Mouse (Mus musculus) thymus, adult 2 months (tissue): ENCODE measurements around the gene Acsbg1. TPM values are rescaled to one million over a fixed set of nuclear protein-coding genes. Genes with fewer than 3 reads are reported as not detected.

ENCODE experiments used
- DNase-seq: peaks from one replicate; pipeline ENCODE4 v3.0.0; 2021
- H3K27ac ChIP-seq: fragments of 200-500 bp; 2 replicates; pipeline ENCODE4 v1.5.1; 2012; ENCODE audit warnings: low read length, control low read depth; ENCODE audit not compliant: control insufficient read depth, insufficient read depth
- H3K27me3 ChIP-seq: fragments of 200-500 bp; 2 replicates; pipeline ENCODE4 v1.6.1; 2012; ENCODE audit warnings: mild to moderate bottlenecking, low read length, moderate library complexity, mixed read lengths; ENCODE audit not compliant: control insufficient read depth, insufficient read depth
- H3K36me3 ChIP-seq: fragments of 200-500 bp; 2 replicates; pipeline ENCODE4 v1.6.1; 2012; ENCODE audit warnings: mild to moderate bottlenecking, low read length, moderate library complexity; ENCODE audit not compliant: control insufficient read depth, insufficient read depth
- H3K4me1 ChIP-seq: fragments of 200-500 bp; replicated peaks from 2 replicates; pipeline ENCODE4 v1.6.1; 2012; ENCODE audit warnings: low read length; ENCODE audit not compliant: control insufficient read depth, insufficient read depth
- H3K4me3 ChIP-seq: fragments of 200-500 bp; 2 replicates; pipeline ENCODE4 v1.5.1; 2012; ENCODE audit warnings: mild to moderate bottlenecking, low read length, control low read depth, moderate library complexity; ENCODE audit not compliant: control insufficient read depth, insufficient read depth
- CTCF ChIP-seq: fragments of 200-500 bp; IDR thresholded peaks from 2 replicates; pipeline ENCODE4 v1.5.1; 2012; ENCODE audit warnings: mild to moderate bottlenecking, control low read depth, low read length, moderate library complexity, borderline replicate concordance; ENCODE audit not compliant: control insufficient read depth, poor library complexity, insufficient read depth; ENCODE audit errors: extremely low read depth
- POLR2A ChIP-seq: fragments of 200-500 bp; IDR thresholded peaks from 2 replicates; pipeline ENCODE4 v1.6.1; 2012; ENCODE audit warnings: mild to moderate bottlenecking, low read length, control low read depth, moderate library complexity; ENCODE audit not compliant: control insufficient read depth, poor library complexity, insufficient read depth; ENCODE audit errors: extremely low read depth
- WGBS: fragments of 180-500 bp; shearing (Covaris S2); methylation state at CpG from one replicate; pipeline ENCODE4 v1.1.7; 2018; 5-methylcytosine and 5-hydroxymethylcytosine counted together
- polyA plus RNA-seq: library from polyadenylated mRNA; depleted of rRNA; stranded (reverse); fragments of >200 nt; gene quantifications from 2 replicates; pipeline ENCODE4 v1.2.3, GENCODE M21; 2012

Gene Acsbg1
- polyA plus RNA-seq, 1 experiment: 4.1 TPM

DNA sequence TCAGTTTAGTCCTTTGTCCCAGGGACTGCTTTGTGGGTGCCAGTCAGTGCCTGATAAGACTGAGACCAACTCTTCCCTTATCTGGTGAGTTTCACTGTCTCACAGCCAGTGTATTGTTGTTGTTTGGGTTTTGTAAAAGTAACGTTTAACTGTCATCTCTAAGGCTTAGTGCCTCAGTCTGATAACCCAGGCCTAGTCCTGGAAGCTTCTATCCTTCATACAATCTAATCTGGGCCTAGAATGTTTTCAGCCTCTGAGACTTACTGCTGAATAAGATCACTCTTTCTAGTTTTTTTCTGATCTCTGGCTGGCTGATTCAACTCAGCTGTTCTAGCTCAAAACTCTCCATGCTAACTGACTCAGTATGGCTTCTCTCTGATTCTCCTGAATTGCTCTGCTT is 78.0 kb downstream of the Acsbg1 start:
- WGBS: 84% methylated on average over 1 of the region's 1 CpGs
- H3K27me3 ChIP-seq: no peaks in the 10 kb centered on the region
- no peaks in the 10 kb centered on the region for H3K36me3 ChIP-seq
- no peak overlapping the region for H3K4me3 ChIP-seq
- H3K27ac ChIP-seq: no peak overlapping the region
- peaks cover 5% of the 10 kb centered on the region; the same call in 1 of the 2 replicates for H3K4me1 ChIP-seq
- TF ChIP-seq CTCF (no peak), POLR2A (no peak)
- no peak for DNase-seq

- DNase-seq: no peak
- H3K27me3 ChIP-seq: no peaks in the 10 kb centered on the region
- H3K27ac ChIP-seq: no peak overlapping the region
- no peaks in the 10 kb centered on the region for H3K4me1 ChIP-seq
- no peak overlapping the region for H3K4me3 ChIP-seq
- WGBS: 90% methylated on average over 9 of the region's 9 CpGs
- no peaks in the 10 kb centered on the region for H3K36me3 ChIP-seq
- TF ChIP-seq POLR2A (no peak), CTCF (no peak)
These were observed 90.4 kb downstream of the Acsbg1 start for GRCm38 (mm10) chr9:54571130-54571839.

DNA sequence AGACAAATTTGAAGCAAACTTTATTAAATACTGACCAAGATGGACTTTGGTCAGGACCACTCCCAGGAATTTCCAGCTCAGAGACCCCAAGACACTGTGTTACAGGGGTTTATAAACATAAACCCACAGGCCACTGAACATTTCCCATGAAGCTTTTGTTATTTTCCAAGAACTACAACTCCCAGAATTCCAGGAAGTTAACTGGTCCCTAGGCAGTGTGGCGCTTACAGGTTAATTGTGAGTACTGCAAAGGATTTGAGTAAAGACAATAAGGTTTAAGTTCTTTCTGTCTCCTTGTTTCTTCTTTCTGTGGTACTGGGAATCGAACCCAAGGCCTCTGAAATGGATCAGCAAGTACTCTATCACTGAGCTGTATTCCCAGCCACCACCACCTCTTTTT is 92.9 kb downstream of the Acsbg1 start:
- no peaks in the 10 kb centered on the region for H3K36me3 ChIP-seq
- H3K27ac ChIP-seq: no peak overlapping the region
- no peaks in the 10 kb centered on the region for H3K4me1 ChIP-seq
- no peak for TF ChIP-seq POLR2A
- TF ChIP-seq CTCF: no peak
- H3K27me3 ChIP-seq: no peaks in the 10 kb centered on the region
- 80% methylated on average over 2 of the region's 2 CpGs for WGBS
- no peak for DNase-seq
- no peak overlapping the region for H3K4me3 ChIP-seq

DNA sequence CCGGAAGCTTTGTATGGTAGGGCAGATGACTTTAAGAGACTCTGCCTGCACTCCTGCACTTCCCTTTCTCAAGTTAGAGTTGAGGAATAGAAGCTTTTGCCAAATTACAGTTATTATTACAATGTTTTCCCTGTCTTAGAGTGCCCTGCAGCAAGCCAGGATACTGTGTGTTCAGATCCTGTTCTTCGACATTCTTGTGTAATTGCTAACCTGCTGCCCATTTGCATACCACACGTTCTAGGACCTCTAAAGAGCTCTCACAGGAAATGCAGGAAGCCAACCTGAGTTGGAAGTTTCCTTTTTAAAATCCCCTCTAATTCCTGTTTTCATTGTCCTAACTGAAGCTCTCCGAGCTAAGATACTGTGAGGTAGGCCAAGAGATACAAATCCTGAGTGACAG is 94.7 kb downstream of the Acsbg1 start:
- 40% methylated on average over 4 of the region's 4 CpGs for WGBS
- no peak for DNase-seq
- Histone ChIP-seq H3K4me1 (no peaks in the 10 kb centered on the region), H3K27me3 (no peaks in the 10 kb centered on the region), H3K27ac (no peak overlapping the region), H3K4me3 (no peak overlapping the region), H3K36me3 (no peaks in the 10 kb centered on the region)
- TF ChIP-seq POLR2A (no peak), CTCF (no peak)

DNA sequence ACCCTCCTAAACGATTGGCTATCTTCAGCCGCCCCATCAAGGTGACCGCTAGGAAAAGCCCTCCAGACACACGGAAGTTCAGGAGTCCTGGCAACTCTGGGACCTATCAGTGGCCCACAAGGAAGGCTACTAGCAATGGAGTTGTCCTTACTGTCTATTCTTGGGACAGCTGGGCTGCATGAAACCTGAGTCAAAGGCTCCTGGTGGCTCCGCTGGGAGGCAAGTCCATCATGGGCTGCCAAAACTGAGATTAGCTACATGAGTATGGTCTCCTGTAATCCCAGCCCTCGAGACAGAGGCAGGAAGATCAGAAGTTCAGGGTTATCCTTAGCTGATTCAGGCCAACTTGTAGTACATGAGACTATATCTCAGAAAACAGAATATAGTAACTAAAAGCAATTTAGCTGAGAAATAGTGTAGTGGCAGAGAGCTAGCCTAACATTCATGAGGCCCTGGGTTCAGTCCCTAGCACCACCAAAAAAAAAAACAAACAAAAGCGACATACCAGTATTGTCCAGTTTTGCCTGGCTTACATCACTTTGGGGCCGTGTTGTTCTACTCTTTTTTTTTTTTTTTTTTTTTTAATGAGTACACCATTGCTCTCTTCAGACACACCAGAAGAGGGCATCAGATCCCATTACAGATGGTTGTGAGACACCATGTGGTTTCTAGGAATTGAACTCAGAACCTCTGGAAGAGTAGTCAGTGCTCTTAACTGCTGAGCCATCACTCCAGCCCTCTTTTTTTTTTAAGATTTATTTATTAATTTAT is 100.7 kb downstream of the Acsbg1 start:
- Histone ChIP-seq H3K36me3 (no peaks in the 10 kb centered on the region), H3K4me3 (no peak overlapping the region), H3K27me3 (no peaks in the 10 kb centered on the region), H3K4me1 (peaks cover 7% of the 10 kb centered on the region), H3K27ac (no peak overlapping the region)
- no peak for DNase-seq
- TF ChIP-seq POLR2A: no peak
- TF ChIP-seq CTCF: no peak
- WGBS: 93% methylated on average over 8 of the region's 8 CpGs

DNA sequence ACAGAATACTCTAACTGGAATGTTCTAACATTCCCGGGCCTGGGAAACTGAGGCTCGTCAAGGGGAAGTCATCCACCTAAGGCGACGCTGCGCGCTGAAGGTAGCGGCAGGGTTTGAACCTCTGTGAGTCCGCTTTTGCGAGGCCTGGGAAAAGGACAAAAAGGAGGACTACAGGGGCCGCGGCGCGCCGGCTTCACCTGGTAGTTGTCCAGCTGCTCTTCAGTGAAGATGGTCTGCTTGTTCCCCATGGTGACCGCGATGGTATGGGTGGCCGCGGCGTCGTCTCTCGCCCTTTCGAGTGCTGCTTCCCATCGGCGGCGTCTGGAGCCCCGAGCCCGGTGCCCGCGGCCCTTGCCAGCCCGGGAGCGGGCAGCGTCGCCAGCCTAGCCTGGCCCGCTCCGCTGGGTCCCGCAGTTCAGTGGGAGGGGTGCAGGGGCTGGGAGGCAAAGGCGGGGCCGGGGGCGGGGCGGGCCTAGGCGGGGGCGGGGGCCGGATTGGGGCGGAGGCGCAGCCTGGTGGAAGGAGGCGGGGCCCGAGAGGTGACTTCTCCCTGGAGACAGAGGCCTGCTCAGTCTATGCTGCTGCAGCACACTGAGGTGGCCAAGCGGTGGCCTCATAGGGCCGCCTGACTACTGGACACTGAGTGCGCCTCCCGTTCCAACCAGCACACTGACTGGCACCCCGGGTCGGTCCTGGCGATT is 101.7 kb downstream of the Acsbg1 start, which contains the start of gene Cib2:
Gene Cib2 (minus strand): TSS at position 448 of the 701 bp plus-strand sequence.
- TF ChIP-seq CTCF (no peak), POLR2A (no peak)
- Histone ChIP-seq H3K27me3 (no peaks in the 10 kb centered on the region), H3K4me1 (peaks cover 7% of the 10 kb centered on the region), H3K27ac (no peak within 1 kb of the TSS), H3K4me3 (peak within 1 kb of the TSS; percentile 43), H3K36me3 (no peaks in the 10 kb centered on the region)
- peak; percentile 77 for DNase-seq
- WGBS: 8% methylated on average over 47 of the region's 54 CpGs
